Mouse (Mus musculus) stomach, embryonic 15.5 days (tissue): ENCODE measurements at regions not wholly inside any gene's neighbourhood (a gene's known extent, or its start where the extent isn't known, plus 50 kb on each side); places are given as distances from the start of the nearest gene placed in this dataset.

Experiments
- ATAC-seq: fragments of 200-750 bp; cut with Nextera tagmentation; 2 replicates; pipeline ENCODE4 v1.8.0; 2017; ENCODE audit warnings: low read depth, moderate number of reproducible peaks, moderate TSS enrichment; ENCODE audit not compliant: insufficient read depth, low FRiP score
- H3K27ac ChIP-seq: fragments of 300-500 bp; sonication (generic); 2 replicates; pipeline ENCODE4 v1.5.1; 2015; ENCODE audit warnings: mild to moderate bottlenecking, inconsistent platforms
- H3K27me3 ChIP-seq: fragments of 300-500 bp; sonication (generic); replicated peaks from 2 replicates; pipeline ENCODE4 v1.6.1; 2015; ENCODE audit warnings: inconsistent platforms
- H3K36me3 ChIP-seq: fragments of 300-500 bp; sonication (generic); 2 replicates; pipeline ENCODE4 v1.6.1; 2015; ENCODE audit warnings: inconsistent platforms
- H3K4me1 ChIP-seq: fragments of 300-500 bp; sonication (generic); 2 replicates; pipeline ENCODE4 v1.6.1; 2015; ENCODE audit warnings: inconsistent platforms
- H3K4me2 ChIP-seq: fragments of 300-500 bp; sonication (generic); 2 replicates; pipeline ENCODE4 v1.6.1; 2015; ENCODE audit warnings: mild to moderate bottlenecking, inconsistent platforms
- H3K4me3 ChIP-seq: fragments of 300-500 bp; sonication (generic); replicated peaks from 2 replicates; pipeline ENCODE4 v1.5.1; 2015; ENCODE audit warnings: inconsistent platforms
- H3K9ac ChIP-seq: fragments of 300-500 bp; sonication (generic); 2 replicates; pipeline ENCODE4 v1.6.1; 2015; ENCODE audit warnings: inconsistent platforms
- H3K9me3 ChIP-seq: fragments of 300-500 bp; sonication (generic); 2 replicates; pipeline ENCODE4 v1.6.1; 2016; ENCODE audit warnings: inconsistent platforms
- WGBS: fragments of 180-500 bp; shearing (Covaris S2); methylation state at CpG from one replicate; pipeline ENCODE4 v1.1.7; 2015; 5-methylcytosine and 5-hydroxymethylcytosine counted together

GRCm38 (mm10) chr2:78972288-78973117, 104.6 kb downstream of the Ube2e3 start:
- no peak overlapping the region for H3K4me3 ChIP-seq
- H3K4me1 ChIP-seq: no peaks in the 10 kb centered on the region
- no peak overlapping the region for H3K9ac ChIP-seq
- WGBS: 87% methylated on average over 10 of the region's 10 CpGs
- H3K27ac ChIP-seq: no peak overlapping the region
- H3K36me3 ChIP-seq: no peaks in the 10 kb centered on the region
- no peak for ATAC-seq
- H3K4me2 ChIP-seq: no peak overlapping the region
- H3K27me3 ChIP-seq: no peaks in the 10 kb centered on the region
- no peaks in the 10 kb centered on the region for H3K9me3 ChIP-seq

GRCm38 (mm10) chr2:78973811-78974210, 105.9 kb downstream of the Ube2e3 start:
- no peaks in the 10 kb centered on the region for H3K27me3 ChIP-seq
- no peak overlapping the region for H3K4me3 ChIP-seq
- no peak overlapping the region for H3K4me2 ChIP-seq
- H3K4me1 ChIP-seq: no peaks in the 10 kb centered on the region
- WGBS: 90% methylated on average over 3 of the region's 3 CpGs
- no peaks in the 10 kb centered on the region for H3K36me3 ChIP-seq
- ATAC-seq: no peak
- H3K9me3 ChIP-seq: no peaks in the 10 kb centered on the region
- H3K9ac ChIP-seq: no peak overlapping the region
- H3K27ac ChIP-seq: no peak overlapping the region

GRCm38 (mm10) chr2:78974683-78975392, 106.9 kb downstream of the Ube2e3 start:
- 0 out of 2 replicates have a peak, but pooled peaks cover 2% of the 10 kb centered on the region for H3K4me1 ChIP-seq
- H3K27ac ChIP-seq: no peak overlapping the region
- ATAC-seq: no peak
- H3K9ac ChIP-seq: no peak overlapping the region
- no peaks in the 10 kb centered on the region for H3K9me3 ChIP-seq
- H3K36me3 ChIP-seq: no peaks in the 10 kb centered on the region
- H3K4me3 ChIP-seq: no peak overlapping the region
- WGBS: 72% methylated on average over 2 of the region's 2 CpGs
- H3K4me2 ChIP-seq: no peak overlapping the region
- no peaks in the 10 kb centered on the region for H3K27me3 ChIP-seq

- no peak overlapping the region for H3K4me2 ChIP-seq
- H3K9ac ChIP-seq: no peak overlapping the region
- no peaks in the 10 kb centered on the region for H3K9me3 ChIP-seq
- H3K27me3 ChIP-seq: no peaks in the 10 kb centered on the region
- H3K36me3 ChIP-seq: no peaks in the 10 kb centered on the region
- 86% methylated on average over 4 of the region's 4 CpGs for WGBS
- ATAC-seq: no peak
- 0 out of 2 replicates have a peak, but pooled peaks cover 2% of the 10 kb centered on the region for H3K4me1 ChIP-seq
- no peak overlapping the region for H3K27ac ChIP-seq
- no peak overlapping the region for H3K4me3 ChIP-seq
Measured at GRCm38 (mm10) chr2:78975393-78975774, 107.5 kb downstream of the Ube2e3 start.

- Histone ChIP-seq H3K4me2 (no peak overlapping the region), H3K27me3 (no peaks in the 10 kb centered on the region), H3K27ac (no peak overlapping the region), H3K36me3 (no peaks in the 10 kb centered on the region), H3K9me3 (no peaks in the 10 kb centered on the region), H3K4me1 (0 out of 2 replicates have a peak, but pooled peaks cover 2% of the 10 kb centered on the region), H3K4me3 (no peak overlapping the region), H3K9ac (no peak overlapping the region)
- no peak for ATAC-seq
- 92% methylated on average over 4 of the region's 4 CpGs for WGBS
Measured at GRCm38 (mm10) chr2:78976084-78976483, 108.2 kb downstream of the Ube2e3 start.

- Histone ChIP-seq H3K27ac (no peak overlapping the region), H3K4me2 (no peak overlapping the region), H3K36me3 (no peaks in the 10 kb centered on the region), H3K4me1 (0 out of 2 replicates have a peak, but pooled peaks cover 2% of the 10 kb centered on the region), H3K4me3 (no peak overlapping the region), H3K27me3 (no peaks in the 10 kb centered on the region), H3K9me3 (no peaks in the 10 kb centered on the region), H3K9ac (no peak overlapping the region)
- WGBS: 78% methylated on average over 5 of the region's 5 CpGs
- ATAC-seq: no peak
Measured at GRCm38 (mm10) chr2:78977632-78978397, 109.9 kb downstream of the Ube2e3 start.

- no peak overlapping the region for H3K9ac ChIP-seq
- no peaks in the 10 kb centered on the region for H3K36me3 ChIP-seq
- 0 out of 2 replicates have a peak, but pooled peaks cover 2% of the 10 kb centered on the region for H3K4me1 ChIP-seq
- H3K27ac ChIP-seq: no peak overlapping the region
- H3K4me2 ChIP-seq: no peak overlapping the region
- H3K4me3 ChIP-seq: no peak overlapping the region
- 61% methylated on average over 5 of the region's 5 CpGs for WGBS
- ATAC-seq: peak; percentile 65; the same call in 1 of the 2 replicates
- no peaks in the 10 kb centered on the region for H3K27me3 ChIP-seq
- H3K9me3 ChIP-seq: no peaks in the 10 kb centered on the region
Measured at GRCm38 (mm10) chr2:78980019-78980418, 112.1 kb downstream of the Ube2e3 start.

- no peaks in the 10 kb centered on the region for H3K9me3 ChIP-seq
- WGBS: 79% methylated on average over 1 of the region's 1 CpGs
- 0 out of 2 replicates have a peak, but pooled peaks cover 2% of the 10 kb centered on the region for H3K4me1 ChIP-seq
- H3K27ac ChIP-seq: no peak overlapping the region
- no peak overlapping the region for H3K4me3 ChIP-seq
- no peak for ATAC-seq
- no peak overlapping the region for H3K9ac ChIP-seq
- H3K27me3 ChIP-seq: no peaks in the 10 kb centered on the region
- H3K36me3 ChIP-seq: no peaks in the 10 kb centered on the region
- H3K4me2 ChIP-seq: no peak overlapping the region
Measured at GRCm38 (mm10) chr2:78980661-78981229, 112.8 kb downstream of the Ube2e3 start.

GRCm38 (mm10) chr2:78983347-78983746, 115.4 kb downstream of the Ube2e3 start:
- ATAC-seq: no peak
- H3K27ac ChIP-seq: no peak overlapping the region

GRCm38 (mm10) chr2:78983944-78984498, 116.1 kb downstream of the Ube2e3 start:
- Histone ChIP-seq H3K36me3 (no peaks in the 10 kb centered on the region), H3K4me3 (no peak overlapping the region), H3K4me2 (no peak overlapping the region), H3K4me1 (0 out of 2 replicates have a peak, but pooled peaks cover 2% of the 10 kb centered on the region), H3K27me3 (no peaks in the 10 kb centered on the region), H3K27ac (no peak overlapping the region), H3K9me3 (no peaks in the 10 kb centered on the region), H3K9ac (no peak overlapping the region)
- WGBS: 67% methylated on average over 5 of the region's 5 CpGs
- ATAC-seq: no peak

More at GRCm38 (mm10) chr2:78983347-78983746, 115.4 kb downstream of the Ube2e3 start:
- Histone ChIP-seq H3K36me3 (no peaks in the 10 kb centered on the region), H3K4me3 (no peak overlapping the region), H3K9ac (no peak overlapping the region), H3K4me1 (0 out of 2 replicates have a peak, but pooled peaks cover 2% of the 10 kb centered on the region), H3K9me3 (no peaks in the 10 kb centered on the region), H3K4me2 (no peak overlapping the region), H3K27me3 (no peaks in the 10 kb centered on the region)

- no peak overlapping the region for H3K27ac ChIP-seq
- H3K4me3 ChIP-seq: no peak overlapping the region
- H3K9me3 ChIP-seq: no peaks in the 10 kb centered on the region
- H3K4me1 ChIP-seq: peaks cover 3% of the 10 kb centered on the region; the same call in 1 of the 2 replicates
- no peak overlapping the region for H3K9ac ChIP-seq
- H3K36me3 ChIP-seq: no peaks in the 10 kb centered on the region
- WGBS: 86% methylated on average over 7 of the region's 7 CpGs
- no peak for ATAC-seq
- H3K4me2 ChIP-seq: no peak overlapping the region
- H3K27me3 ChIP-seq: no peaks in the 10 kb centered on the region
Measured at GRCm38 (mm10) chr2:78986984-78987383, 119.1 kb downstream of the Ube2e3 start.
